Mouse (Mus musculus): ENCODE data around the gene Tomt.

GRCm38 (mm10) chr7:101952098-101952497 lies 45.9 kb upstream of the Tomt start:
- TF ChIP-seq POLR2A (IDR thresholded peaks at IDR 0.05; ENCODE audit: insufficient read depth, low read depth, low read length) (no peak), CTCF (IDR thresholded peaks at IDR 0.05; ENCODE audit: insufficient read depth, low read depth, low read length) (no peak)

All from olfactory bulb, adult 2 months (tissue).